Mouse (Mus musculus): ENCODE data around the gene Olfr586.

Gene Olfr586

GRCm38 (mm10) chr7:103125538-103125937, at the start of gene Olfr586:
Gene Olfr586, minus strand, starts transcription at chr7:103125638.
- DNase-seq (ENCODE audit: low spot score), result no peak

GRCm38 (mm10) chr7:103169697-103170096, 44.3 kb upstream of the Olfr586 start:
- DNase-seq (ENCODE audit: low spot score), result no peak

- DNase-seq (ENCODE audit: low spot score), result no peak
Measured at GRCm38 (mm10) chr7:103156256-103156655, 30.8 kb upstream of the Olfr586 start, which contains the start of gene Olfr589. Gene Olfr589, minus strand, starts transcription at chr7:103156356.

GRCm38 (mm10) chr7:103140579-103140978, 15.1 kb upstream of the Olfr586 start, which contains the start of gene Olfr588-ps1:
Gene Olfr588-ps1, plus strand, starts transcription at chr7:103140879.
- no peak for DNase-seq (ENCODE audit: low spot score)

- no peak for DNase-seq (ENCODE audit: low spot score)
Measured at GRCm38 (mm10) chr7:103119406-103119805, 6.0 kb downstream of the Olfr586 start.

- no peak for DNase-seq (ENCODE audit: low spot score)
Measured at GRCm38 (mm10) chr7:103097420-103097819, 28.0 kb downstream of the Olfr586 start, which contains the start of gene Olfr585. Gene Olfr585, plus strand, starts transcription at chr7:103097720.

- DNase-seq (ENCODE audit: low spot score), result no peak
Measured at GRCm38 (mm10) chr7:103081585-103081984, 43.9 kb downstream of the Olfr586 start, which contains the start of gene Olfr584. Gene Olfr584, plus strand, starts transcription at chr7:103081885.
